Mouse (Mus musculus): ENCODE data around the gene Rab26.

Rab26 gene

GRCm38 (mm10) chr17:24534160-24534718, at the start of gene Rab26:
Gene Rab26 (minus strand): TSS chr17:24534210.
- DNase-seq (ENCODE audit: low spot score in 2 of 2): no peak

GRCm38 (mm10) chr17:24580287-24580686, 46.3 kb upstream of the Rab26 start:
- DNase-seq (ENCODE audit: low spot score in 2 of 2): no peak

GRCm38 (mm10) chr17:24579532-24579931, 45.5 kb upstream of the Rab26 start:
- DNase-seq (ENCODE audit: low spot score in 2 of 2): no peak

DNA sequence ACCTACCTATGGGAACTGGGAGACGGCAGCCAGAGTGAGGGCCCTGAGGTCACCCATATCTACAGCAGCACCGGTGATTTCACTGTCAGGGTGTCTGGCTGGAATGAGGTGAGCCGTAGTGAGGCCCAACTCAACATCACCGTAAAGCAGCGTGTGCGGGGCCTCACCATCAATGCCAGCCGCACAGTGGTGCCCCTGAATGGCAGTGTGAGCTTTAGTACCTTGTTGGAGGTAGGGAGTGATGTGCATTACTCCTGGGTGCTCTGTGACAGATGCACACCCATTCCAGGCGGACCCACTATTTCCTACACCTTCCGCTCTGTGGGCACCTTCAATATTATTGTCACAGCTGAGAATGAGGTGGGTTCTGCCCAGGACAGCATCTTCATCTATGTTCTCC, 39.8 kb upstream of the Rab26 start:
- DNase-seq (ENCODE audit: low spot score in 2 of 2): no peak

DNA sequence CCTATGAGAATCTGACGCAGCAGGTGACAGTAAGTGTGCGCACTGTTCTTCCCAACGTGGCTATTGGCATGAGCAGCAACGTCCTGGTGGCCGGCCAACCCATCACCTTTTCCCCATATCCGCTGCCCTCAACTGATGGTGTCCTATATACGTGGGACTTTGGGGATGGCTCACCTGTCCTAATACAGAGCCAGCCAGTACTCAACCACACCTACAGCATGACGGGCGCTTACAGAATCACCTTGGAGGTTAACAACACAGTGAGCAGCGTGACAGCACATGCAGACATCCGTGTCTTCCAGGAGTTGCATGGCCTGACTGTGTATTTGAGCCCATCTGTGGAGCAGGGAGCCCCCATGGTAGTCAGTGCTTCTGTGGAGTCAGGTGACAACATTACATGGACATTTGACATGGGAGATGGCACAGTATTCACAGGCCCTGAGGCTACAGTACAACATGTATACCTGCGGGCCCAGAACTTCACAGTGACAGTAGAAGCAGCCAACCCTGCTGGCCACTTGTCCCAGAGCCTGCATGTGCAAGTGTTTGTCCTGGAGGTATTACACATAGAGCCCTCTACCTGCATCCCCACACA, 38.7 kb upstream of the Rab26 start:
- no peak for DNase-seq (ENCODE audit: low spot score in 2 of 2)

DNA sequence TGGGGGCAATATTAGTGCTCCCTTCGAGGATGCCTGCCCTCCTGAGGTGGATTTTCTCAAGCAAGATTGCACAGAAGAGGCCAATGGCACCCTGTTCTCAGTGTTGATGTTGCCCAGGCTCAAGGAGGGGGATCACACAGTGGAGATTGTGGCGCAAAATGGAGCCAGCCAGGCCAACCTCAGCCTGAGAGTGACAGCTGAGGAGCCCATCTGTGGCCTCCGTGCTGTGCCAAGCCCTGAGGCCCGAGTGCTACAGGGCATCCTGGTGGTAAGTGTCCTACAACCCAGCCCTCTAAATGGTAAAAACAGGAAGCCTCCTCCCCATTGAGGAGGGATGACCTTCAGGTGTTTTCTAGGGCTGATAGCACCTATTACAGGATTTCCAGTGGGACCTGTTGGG, 35.8 kb upstream of the Rab26 start:
- DNase-seq (ENCODE audit: low spot score in 2 of 2): no peak

GRCm38 (mm10) chr17:24567034-24567779, 33.2 kb upstream of the Rab26 start:
- DNase-seq (ENCODE audit: low spot score in 2 of 2): no peak

- no peak for DNase-seq (ENCODE audit: low spot score in 2 of 2)
Measured at GRCm38 (mm10) chr17:24565792-24566191, 31.8 kb upstream of the Rab26 start.

DNA sequence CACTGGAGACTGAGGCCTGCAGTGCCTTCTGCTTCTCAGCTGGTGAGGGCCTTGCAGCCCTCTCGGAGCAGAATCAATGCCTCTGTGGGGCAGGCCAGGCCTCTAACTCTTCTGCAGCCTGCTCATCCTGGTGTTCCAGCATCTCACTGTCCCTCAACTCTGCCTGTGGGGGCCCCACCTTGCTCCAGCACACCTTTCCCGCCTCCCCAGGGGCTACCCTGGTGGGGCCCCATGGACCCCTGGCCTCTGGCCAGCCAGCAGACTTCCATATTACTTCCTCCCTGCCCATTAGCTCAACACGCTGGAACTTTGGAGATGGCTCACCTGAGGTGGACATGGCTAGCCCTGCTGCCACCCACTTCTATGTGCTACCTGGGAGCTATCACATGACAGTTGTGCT, 31.1 kb upstream of the Rab26 start:
- DNase-seq (ENCODE audit: low spot score in 2 of 2): no peak

DNA sequence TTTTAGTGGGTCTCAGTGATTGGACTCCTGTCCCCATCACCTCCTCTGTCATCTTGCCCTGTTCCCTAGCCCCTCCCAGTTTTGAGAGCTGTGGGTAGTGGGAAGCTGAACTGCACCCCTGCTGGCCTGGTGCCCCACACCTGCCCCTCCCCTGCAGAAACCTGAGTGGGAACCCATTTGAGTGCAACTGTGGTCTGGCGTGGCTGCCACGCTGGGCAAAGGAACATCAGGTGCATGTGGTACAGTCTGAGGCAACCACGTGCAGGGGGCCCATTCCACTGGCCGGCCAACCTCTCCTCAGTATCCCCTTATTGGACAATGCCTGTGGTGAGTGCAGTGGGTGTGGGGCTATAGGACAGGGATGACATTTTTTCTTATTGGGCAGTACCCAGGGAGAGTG, 30.4 kb upstream of the Rab26 start:
- no peak for DNase-seq (ENCODE audit: low spot score in 2 of 2)

- peak; percentile 54 to 79 for DNase-seq (ENCODE audit: low spot score in 2 of 2)
Measured at GRCm38 (mm10) chr17:24563638-24564037, 29.6 kb upstream of the Rab26 start.

DNA sequence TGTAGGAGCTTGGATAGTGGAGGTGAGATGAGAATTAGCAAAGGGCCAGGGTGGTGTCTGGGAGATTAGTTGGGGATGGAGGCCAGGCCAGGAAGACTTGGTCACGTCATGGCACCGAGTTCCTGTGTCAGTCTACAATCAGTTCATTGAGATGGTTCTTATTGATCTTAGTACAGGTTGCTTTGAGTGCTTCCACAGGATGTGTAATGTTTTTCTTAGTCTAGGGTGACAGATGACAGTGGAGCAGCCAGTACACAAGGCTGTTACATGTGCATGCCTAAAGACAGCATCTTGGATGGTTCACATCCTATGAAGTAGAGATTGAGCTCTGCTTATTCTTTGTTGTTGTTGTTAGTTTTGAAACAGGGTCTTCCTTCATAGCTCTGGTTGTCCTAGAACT, 27.6 kb upstream of the Rab26 start:
- DNase-seq (ENCODE audit: low spot score in 2 of 2): no peak

DNA sequence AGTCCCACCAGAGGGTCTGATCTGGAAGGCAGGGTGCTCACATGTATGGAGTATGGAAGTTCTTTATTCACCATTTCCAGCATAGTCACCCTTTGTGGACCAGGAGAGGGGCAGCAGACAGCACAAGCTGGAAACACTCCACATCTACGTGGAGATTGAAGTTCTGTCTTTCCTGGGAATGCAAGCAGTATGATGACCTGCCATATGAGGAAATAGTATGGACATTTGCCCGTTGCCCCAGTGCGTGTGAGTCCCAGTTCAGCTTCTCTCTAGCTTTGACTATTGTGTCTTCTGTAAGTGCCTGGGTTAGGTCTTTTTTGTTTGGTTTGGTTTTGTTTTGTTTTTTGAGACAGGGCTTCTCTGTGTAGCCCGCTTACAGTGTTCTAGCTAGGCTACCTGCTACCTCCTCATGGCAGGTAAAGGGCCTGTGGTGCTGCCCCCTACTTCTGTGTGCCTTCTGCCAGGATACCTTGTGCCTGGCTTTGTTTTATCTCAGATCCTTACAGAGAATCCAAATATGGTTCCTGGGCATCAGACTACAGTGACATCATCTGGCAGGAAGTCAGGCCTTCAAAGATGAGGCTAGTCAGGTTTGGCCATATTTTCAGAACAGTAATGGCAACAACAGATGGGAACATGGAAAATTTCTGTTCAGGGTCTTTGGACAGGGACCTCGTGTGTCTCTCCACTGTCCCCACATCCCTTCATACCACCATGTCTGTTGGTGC, 26.5 kb upstream of the Rab26 start:
- DNase-seq (ENCODE audit: low spot score in 2 of 2): no peak

DNA sequence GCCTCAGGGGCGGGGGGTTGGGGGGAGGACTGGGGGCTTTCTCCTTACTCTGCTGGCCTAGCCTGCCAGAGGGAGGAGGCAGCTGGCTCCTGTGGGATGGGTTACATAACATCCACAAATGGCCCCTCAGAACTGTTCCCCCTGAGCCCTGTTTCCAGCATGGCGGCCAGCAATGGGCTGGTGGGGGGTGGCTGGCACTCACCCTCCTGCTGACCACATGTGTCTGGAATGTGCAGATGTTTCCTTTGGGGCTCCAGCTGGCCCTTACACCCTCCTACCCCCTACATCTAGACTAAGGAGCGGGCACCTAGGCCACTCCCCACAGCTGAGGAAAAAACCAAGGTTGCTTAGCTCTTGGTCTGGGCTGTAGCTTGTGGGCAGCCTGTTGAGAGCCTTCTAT, 25.1 kb upstream of the Rab26 start:
- DNase-seq (ENCODE audit: low spot score in 2 of 2): no peak

GRCm38 (mm10) chr17:24558600-24559099, 24.6 kb upstream of the Rab26 start:
- DNase-seq (ENCODE audit: low spot score in 2 of 2): no peak

- DNase-seq (ENCODE audit: low spot score in 2 of 2): no peak
Measured at GRCm38 (mm10) chr17:24557091-24557490, 23.1 kb upstream of the Rab26 start.

DNA sequence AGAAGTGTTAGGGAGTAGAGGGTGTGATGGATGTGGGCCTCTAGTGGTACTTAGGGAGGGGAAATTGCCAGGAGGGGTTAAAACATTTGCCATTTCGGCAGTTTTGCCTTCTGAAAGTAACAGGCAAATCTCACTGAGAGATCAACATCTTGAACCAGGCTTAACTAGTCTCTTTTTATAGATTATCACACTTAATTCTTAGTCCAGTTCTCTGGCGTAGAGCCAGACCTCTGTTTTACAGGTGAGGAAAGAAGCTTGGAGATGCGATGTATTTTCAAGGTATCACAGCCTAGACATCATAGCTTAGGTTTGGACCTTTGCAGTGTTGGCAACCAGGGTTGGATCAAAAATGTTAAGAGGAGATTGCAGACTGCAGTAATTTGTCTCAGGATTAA, 17.0 kb upstream of the Rab26 start:
- DNase-seq (ENCODE audit: low spot score in 2 of 2): no peak

DNA sequence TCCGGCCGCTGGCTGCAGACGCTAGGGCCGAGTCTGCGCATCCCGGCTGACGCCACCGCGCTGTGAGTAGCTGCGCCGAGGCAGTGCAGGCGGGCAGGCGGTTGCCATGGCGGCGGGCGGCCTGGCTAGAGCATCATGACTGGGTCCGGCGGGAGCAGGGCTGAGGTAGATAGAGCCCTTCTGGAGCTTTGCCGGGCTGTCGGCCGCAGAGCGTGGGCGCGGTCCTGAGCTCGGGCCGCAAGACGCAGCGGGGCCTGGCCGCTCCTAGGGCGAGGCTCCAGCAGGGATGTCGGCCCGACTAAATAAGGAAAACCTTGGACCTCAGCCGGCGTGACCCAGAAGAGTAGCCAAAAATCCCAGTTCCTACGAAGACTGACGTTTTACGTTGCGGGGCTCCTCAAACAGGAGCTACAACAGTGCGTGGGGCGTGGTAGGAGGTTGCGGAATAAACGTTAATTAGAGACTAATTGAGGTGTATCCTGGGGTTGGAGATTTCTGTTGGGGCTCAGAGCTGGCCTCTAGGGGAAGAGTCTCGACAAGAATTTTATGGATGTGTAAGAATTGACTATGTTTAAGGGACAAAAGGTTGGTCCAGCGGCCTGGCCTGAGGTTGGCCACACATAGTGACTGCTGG, 16.5 kb upstream of the Rab26 start:
- DNase-seq (ENCODE audit: low spot score in 2 of 2): peak; percentile 51 to 62

DNA sequence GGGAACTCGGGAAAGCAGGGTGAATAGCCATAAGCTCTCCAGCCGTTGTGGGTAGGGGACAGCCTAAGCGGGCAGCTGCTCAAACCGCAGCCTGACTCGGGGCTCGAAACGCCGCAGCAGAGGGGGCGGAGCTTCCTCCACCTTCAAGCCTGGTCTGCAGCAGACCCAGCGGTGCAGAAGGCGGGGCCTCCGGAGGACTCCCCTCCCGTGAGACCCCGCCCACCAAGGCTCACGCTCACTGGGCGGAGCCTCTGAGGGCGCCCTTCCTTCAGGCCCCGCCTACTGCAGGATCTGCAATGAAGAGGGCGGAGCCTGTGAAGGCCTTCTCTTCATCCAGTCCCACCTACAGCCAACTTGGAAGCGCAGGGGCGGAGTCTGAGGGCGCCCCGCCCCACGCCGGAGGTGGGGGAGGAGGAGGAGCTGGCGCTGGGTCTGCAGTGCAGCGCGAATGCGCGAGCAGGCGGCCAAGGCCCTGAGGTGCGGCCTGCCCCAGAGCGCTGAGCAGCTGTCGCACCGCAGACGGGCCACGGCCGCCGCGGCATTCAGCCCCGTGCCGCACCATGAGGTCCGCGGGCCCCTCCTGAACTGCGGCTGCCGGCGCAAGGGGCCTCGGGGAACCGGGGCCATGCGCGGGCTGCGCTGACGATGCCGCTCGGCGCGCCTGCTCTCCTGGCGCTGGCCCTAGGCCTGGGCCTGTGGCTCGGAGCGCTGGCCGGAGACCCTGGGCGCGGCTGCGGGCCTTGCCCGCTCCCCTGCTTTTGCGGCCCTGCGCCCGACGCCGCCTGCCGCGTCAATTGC, 15.8 kb upstream of the Rab26 start, which contains the start of gene Pkd1:
TSS of gene Pkd1 (plus strand) at position 217 of the 798 bp plus-strand sequence.
- DNase-seq (ENCODE audit: low spot score in 2 of 2): peak; percentile 96 to 99

- DNase-seq (ENCODE audit: low spot score in 2 of 2): peak; percentile 47 to 52
Measured at GRCm38 (mm10) chr17:24548921-24549617, 15.1 kb upstream of the Rab26 start.
